Mouse (Mus musculus): ENCODE measurements around the gene Dnmt3a. TPM values are rescaled to one million over a fixed set of nuclear protein-coding genes. Genes with fewer than 3 reads are reported as not detected.

The Dnmt3a gene
- total RNA-seq, 2 experiments from 2014 or later, result 80.5 to 83.4 TPM

DNA sequence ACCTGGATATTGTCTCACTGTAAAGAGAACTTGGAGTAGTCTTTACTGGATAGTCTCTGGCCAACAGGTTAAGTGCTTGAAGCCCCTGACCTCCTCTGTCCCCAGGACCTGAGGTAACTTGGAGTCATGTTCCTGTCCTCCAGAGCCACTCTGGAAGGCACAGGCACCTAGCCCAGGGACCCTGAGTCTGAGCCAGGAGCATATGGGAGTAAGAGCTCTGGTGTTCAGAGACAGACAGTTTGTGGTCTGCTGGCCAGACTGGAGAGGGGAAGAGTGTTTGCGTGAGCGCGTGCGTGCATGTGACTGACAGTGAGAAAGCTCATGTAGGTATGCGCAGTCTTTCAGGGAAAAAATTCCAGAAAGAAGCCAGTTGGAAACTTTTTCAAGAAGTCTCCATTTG, 64.2 kb downstream of the Dnmt3a start:
- intact Hi-C loops (cut with DNase I), result no loop called here
- DNase-seq, result no peak

DNA sequence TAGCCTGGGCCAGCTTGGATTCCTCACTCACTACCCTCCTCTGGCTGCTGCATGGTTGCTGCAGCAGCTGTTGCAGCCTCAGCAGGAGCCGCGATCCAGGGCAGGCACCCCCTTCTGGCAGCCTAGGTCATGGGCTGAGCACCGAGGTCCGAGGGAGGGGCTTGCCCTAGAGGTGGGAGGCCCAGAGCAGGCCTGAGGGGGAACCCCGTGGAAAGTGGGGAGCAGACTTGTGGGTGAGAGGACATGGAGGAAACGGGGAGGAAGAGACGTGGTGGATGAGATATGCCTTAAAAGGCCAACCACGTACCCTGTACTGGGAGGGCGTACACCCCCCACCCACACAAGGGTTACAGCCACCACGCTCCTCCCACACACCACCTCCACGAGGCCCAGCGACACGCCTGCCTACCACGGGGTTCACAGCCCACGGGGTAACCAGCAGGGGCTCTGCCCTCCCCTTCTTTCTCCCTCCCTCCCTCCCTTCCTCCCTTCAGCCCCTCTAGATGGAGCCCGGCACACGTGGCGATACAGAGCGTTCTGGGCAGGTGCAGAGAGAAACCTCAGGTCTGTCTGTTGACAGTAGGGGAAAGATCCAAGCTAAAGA, 65.2 kb downstream of the Dnmt3a start:
- DNase-seq, result no peak

DNA sequence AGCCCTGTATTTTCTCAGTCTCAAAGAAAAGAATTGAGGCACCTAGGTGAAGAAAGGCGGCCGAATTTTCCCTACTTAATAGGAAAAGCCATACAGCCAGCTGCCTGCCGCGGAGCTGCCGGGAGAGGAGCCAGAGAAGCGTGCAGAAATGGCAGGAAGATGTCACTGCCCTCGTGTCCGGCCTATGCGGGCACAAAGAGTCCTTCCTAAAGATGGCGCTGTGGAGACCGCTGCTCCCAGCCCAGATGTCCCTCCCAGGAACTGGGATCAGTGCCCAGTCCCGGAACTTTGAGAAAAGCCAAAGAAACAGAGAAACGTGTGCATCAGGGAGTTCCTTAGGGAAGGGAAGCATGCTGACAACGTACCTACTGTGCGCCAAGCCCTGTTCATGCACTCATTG, 65.8 kb downstream of the Dnmt3a start:
- peak; percentile 67 to 81 for DNase-seq
- intact Hi-C loops (cut with DNase I), result no loop called here

More for the DNA sequence above, 65.2 kb downstream of the Dnmt3a start:
- intact Hi-C loops (cut with DNase I), result no loop called here

DNA sequence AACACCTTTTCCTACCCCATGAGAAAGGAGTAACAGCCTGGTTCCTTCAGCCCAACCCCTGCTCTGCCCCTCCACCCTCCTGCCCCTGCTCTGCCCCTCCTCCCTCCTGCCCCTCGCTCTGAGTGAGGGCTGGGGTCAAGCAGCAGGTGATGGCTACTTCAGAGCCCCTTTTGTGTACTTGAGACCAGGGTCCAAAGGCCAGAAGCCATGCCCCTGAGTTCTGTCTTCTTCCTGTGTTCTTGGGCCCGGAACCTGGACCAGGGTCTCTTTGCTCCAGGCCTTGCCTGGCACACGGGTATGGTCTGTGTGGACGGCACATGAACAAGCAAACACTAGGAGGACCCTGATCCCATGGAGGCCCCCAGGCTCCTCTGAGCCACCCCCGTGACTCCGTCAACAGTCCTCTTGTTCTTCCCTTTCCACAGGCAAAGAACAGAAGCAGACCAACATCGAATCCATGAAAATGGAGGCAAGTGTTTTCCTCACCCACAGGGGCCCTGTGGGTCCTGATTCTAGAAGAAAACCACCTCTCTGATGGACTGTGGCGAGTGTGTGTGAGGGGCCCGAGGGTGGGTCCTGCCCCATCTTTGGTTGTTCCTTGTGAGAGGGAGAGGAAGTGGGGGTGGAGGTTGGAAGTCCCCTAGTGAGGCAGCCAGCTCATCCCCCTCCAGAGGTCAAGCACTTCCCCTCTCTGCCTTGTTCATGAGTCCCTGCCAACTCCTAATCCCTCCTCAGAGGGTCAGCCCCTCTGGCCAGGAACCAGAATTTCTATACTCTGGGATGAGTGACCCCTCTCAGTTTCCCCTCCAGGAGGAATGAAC, 66.8 kb downstream of the Dnmt3a start:
- intact Hi-C loops (cut with DNase I), result no loop called here
- DNase-seq, result no peak

DNA sequence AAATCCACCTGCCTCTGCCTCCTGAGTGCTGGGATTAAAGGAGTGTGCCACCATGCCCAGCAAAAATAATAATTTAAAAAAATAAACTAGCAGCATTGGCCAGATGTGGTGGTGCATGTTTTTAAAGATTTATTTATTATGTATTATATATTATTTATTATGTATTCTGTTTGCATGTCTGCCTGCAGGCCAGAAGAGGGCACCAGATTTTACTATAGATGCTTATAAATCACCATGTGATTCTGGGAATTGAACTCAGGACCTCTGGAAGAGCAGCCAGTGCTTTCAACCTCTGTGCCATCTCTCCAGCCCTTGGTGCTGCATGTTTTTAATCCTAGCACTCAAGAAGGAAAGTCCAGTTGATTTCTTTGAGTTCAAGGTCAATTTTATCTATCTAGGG, 69.7 kb downstream of the Dnmt3a start:
- no peak for DNase-seq
- intact Hi-C loops (cut with DNase I), result no loop called here

DNA sequence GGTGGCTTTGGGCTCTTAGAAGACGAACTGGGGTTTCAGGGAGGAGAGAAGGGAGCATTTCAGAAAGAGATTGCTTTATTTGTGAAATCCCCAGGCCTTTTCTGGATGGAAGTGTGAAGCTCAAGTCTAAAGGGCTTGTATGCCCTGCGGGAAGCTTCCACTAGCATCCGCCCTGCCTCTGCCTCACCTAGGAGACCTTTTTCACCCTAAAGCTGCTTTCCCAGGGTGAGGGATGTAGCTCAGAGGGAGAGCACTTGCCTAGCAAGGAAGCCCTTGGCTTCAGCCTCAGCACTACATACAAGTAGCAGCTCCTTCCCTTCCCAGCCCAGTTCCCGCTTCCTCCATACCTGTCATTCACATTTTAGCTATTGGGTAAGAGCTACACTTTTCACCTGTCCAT, 71.6 kb downstream of the Dnmt3a start:
- intact Hi-C loops (cut with DNase I), result no loop called here
- DNase-seq, result no peak

DNA sequence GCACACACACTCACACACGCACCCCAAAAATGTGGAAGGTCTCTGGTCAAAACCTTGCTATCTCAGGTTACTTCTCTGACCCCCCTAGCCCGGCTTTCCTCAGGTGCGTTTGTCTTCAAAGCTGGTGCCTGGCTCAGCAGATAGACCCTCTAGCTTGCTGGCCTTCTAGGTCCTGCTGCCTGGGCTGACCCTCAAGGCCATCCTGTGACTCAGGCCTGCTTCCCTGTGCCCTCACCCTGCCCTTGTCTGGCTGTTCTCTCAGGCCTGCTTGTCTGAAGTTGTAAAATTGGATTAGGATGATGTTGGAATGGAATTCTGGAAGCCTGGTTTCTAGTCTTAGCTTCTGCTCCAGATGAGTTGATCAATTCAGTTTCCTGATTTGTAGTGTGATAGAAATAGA, 75.7 kb downstream of the Dnmt3a start:
- intact Hi-C loops (cut with DNase I), result no loop called here
- DNase-seq, result no peak

DNA sequence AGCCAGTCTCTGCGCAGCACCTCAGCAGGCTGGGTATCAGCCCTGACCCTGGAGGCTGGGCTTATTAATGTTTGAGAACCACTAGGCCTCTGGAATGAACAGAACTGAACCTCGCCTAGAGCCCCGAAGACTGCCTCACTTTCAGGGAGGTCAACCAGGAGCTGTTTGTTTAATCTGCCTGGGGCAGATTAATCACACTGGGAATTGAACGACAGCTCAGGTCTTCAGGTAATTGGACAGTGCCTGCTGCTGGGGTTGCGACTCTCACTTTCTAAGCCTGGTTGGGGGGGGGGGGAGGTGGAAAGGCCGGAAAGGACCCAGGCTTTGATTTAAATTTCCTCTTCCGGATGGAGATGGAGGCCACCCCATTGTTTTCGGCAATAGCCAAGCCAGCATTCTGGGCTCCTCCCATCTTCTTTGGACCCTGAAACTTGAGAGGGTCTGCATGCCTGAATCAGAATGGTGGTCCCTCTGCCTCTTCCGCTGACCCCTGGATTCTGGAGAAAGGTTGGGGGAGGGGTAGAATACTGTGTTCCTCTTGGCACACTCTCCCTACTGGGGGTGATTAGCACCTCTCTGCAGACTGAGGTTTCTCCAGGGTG, 79.2 kb downstream of the Dnmt3a start:
- intact Hi-C loops (cut with DNase I), result no loop called here
- no peak for DNase-seq

DNA sequence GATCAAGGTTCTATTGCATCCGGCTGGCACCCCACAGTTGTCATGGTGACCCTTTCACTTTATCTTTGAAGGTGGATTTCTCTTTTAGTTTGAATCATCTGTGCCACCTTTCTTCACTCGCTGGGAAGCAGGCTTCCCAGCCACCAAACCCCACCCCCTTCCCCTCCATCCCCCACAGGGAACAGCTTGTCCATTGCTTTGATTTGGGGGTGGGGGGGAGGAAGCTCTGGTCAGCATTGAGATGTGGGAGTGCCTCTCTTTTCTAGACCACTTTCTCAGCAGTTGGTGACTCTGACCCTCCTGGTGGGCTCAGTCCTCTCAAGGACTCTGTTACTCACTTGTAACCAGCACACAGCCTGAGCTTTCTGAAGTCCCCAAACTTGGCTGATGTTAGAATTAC, 80.8 kb downstream of the Dnmt3a start:
- intact Hi-C loops (cut with DNase I), result no loop called here
- no peak for DNase-seq

DNA sequence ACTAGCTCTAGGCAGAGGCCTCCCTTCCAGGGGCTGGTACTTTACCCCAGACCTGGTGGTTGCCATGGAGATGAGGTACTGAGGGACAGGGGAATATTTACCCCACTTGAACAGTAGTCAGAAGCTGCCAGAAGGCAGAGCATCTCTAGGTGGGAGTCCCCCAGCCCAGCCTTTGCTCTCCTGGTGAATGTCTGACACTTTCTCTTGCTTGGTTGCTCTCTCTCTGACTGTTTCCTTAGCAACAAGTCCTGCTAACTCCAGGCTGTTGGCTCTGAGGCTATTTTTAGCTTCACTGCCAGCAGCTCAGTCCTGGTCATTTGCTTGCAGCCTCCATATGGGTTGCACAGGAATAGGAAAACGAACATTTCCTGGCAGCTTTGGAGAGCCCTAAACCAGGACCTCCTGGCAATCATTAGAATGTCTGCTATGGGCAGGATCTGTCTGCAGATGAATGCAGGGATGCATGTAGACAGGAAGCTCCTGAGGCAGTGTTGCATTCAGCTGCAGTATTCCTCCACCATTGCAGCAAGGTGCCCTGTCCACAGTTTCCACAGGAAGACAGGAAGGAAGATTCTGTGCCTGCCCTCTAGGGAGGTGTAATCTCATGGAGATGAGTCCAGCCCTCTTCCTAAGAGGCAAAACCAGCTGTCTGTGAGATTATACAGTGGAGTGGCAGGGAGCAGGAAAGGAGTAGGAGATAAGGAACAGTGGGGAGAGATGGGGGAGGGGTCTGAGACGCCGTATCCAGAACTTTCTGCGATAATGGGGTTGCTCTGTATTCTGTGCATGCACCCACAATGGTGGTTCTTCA, 81.9 kb downstream of the Dnmt3a start:
- intact Hi-C loops (cut with DNase I), result no loop called here
- no peak for DNase-seq

DNA sequence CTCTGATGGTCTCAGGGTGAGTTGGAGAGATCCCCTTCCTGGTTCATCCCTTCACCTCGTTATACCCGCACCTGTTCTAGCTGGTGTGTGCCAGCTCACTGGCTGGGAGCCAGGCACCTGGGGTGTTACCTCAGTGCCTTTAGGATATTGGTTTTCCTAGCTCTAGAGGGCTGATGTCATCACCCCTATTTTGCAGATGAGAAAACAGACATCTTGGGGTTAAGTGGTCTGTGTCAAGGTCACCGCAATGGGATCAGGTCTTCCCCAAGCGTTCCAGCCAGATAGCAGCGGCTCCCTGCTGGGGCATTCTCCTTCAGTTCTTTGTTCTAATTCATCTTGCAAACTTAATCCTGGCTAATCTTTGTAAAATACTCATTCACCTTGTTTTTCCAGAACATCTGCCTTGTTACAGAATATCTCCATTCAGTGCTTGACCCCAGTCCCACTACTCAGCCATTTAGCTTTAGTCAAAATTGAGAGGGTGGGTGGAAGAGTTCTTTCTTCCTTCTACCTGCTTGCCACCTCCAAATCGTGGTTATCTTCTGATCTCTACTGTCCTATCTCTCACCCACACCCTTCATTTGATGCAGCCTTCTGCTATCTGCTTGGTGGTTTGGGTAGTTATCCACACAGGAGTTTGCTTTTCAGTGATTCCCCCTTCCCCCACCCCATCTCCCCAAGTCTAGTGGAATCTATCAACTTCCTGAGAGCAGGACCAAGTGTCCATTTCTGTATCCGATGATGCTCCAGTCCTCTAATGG, 84.2 kb downstream of the Dnmt3a start:
- no peak for DNase-seq
- intact Hi-C loops (cut with DNase I), result no loop called here

DNA sequence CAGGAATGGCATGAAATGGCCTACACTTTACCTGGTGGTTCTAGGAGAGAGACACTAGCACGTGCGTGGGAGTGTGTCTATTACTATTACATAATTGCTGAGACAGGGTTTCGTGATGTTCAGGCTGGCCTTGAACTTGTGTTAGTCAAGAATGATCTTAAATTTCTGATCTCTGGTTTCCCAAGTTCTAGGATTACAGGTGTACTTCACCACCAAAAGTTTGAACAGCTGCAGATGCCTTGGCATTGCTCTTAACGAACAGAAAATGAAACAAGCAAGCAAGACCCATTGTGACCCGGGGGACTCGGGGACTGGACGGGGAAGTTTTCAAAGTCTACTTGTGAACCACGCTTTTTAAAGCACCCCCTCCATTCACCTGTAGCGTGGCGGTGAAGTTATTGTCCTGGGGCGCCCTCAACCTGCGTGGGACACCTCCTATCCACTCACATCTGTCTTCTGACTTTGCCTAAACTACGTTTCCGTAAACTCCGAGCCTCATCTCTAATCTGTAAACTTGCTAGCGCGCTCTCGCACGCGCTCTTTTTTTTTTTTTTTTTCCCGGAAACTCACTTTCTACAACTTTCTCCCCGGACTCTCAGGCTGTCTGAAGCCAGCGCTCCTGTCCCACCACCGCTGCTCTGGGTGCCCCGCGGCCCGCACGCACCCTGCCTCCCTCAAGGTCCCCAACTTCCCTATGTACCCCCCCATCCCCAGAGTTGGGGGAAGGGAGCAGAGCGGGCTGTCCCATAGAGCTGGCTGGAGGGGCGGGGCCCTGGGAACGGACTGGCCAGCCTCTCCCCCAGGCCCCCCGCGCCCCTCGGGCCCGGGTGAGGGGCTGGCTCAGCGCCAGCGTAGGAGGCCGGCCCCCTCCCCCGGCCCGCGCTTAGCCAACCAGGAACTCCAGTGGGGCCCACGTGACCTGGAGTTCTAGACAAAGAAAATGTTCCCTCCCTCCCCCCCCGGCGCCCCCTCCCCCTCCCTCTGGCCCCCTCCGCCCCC, 85.2 kb downstream of the Dnmt3a start:
- no peak for DNase-seq
- intact Hi-C loops (cut with DNase I), result no loop called here

DNA sequence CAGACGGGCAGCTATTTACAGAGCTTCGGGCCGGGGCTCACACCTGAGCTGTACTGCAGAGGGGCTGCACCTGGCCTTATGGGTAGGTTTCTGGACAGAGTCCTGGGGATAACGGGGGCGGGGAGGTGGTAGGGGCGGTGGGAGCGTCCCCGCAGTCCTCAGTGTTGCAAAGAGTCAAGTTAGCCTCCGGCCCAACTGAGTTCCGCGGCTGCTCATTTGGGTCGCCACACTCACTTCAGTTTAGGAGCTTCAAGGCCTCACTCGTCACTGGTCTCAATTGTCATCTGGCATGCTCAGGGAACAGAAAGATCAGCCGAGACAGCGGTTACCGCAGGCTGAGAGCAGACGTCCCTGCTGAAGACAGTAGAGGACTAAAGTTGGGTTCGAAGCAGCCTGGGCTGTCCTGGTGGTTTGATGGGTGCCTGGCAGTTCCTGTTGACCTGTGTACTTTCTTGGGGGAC, 86.0 kb downstream of the Dnmt3a start:
- intact Hi-C loops (cut with DNase I), result no loop called here
- no peak for DNase-seq

DNA sequence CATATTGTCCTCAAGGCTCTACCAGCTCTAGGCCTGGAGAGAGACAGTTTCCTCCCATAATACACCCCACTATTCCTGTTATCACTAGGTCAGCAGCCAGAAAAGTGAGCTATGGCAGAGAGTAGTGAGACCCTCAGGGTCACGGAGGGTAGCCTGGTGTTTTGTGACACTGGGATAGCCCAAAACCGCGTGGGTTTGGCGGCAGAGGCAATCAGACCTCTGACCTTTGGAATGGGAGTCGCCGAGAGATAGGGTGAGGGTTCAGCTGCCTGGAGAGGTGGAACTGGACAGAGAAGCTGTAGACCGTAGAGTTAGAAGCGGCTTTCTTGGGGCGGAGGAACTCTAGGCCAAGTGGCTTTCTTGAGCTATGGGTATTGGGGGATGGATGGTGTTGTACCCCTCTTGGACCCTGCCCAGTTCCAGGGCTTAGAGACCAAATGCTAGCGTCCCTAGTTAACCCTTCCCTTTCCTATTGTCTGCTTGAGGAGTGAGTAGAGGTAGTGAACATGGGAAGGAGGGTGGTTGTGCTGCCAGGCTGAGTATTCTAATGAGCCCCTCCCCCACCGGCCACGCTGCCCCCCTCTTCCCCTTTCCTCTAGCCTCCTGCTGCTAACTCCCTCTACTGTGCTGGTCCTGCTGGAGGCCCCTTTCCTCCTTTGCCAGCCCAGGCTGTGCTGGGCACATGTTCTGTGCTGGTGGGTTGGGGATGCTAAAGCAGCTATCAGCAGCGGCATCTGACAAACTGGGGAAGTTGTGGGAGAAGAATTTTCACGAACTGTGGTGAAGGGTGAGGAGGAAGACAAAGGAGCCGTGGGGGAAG, 86.6 kb downstream of the Dnmt3a start:
- intact Hi-C loops (cut with DNase I), result no loop called here
- no peak for DNase-seq

DNA sequence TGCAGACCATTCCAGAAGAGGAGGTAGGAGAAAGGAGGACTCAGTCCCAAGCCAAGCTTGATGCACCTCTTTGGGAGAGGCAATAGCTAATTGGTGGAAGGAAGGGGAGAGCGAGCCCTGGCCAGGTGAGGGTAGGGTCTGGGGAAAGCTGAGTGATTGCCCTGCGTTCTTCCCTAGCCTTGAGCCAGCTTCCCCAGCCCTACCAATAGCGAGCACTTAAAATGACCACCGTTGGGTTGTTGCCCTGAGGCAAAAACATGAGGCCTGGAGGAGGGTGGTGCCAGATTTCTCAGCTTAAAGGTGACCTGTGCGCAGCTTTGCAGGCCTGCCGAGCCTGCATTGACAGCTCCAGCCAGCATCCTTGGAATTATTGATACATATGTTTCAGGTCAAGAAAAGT, 87.5 kb downstream of the Dnmt3a start:
- no peak for DNase-seq

DNA sequence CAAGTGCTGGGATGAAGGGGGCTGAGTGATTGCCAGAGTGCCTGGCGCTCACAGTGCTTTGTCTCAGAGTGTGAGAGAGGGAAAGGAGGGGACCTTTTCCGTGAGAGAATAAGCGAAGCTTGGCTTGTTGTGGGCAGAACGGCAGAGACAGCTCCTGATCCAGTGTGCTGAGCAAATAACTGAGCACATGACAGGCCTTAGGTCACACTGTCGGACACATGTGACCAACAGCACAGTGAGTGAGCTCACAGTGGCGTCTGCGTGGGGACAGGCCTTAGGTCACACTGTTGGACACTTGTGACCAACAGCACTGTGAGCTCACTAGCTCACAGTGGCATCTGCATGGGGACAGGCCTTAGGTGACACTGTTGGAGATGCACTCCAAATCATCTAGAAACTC, 88.7 kb downstream of the Dnmt3a start:
- no peak for DNase-seq
- intact Hi-C loops (cut with DNase I), result no loop called here

More for the DNA sequence above, 87.5 kb downstream of the Dnmt3a start:
- intact Hi-C loops (cut with DNase I), result no loop called here

DNA sequence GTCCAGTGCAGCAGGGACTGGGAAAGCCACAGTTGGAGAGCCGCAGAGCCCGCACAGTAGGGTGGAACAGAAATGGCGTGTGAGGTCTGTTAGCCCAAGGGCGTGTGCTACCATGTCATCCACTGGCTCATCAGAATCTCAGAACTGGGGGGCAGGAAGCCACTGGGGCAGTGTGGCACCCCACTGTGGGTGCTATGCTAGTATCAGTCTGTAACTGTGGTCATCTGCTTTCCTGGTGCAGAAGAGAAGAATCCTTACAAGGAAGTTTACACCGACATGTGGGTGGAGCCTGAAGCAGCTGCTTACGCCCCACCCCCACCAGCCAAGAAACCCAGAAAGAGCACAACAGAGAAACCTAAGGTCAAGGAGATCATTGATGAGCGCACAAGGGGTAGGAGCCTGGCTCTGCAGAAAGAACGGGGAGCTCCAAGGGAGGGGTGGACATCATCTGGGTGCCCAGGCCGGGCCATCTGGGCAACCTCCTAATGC, 91.3 kb downstream of the Dnmt3a start:
- intact Hi-C loops (cut with DNase I), result no loop called here
- DNase-seq, result no peak

DNA sequence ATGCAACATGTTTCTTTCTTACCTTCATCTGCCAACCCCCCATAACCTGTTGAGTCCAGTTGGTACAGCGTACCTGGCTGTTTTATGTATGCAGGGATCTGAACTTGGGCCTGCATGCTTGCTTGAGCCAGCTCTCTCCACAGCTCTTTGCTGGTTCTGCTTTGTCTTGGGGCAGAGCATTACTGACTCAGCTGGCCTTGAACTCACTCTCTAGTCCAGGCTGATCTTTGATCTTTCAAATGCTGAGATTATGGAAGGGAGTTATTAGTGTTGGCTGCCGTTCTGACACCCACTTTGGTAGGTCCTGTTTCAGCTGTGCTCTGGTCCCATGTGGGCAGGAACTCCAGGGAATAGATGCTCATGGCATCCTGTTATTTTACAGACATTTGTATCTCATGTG, 93.0 kb downstream of the Dnmt3a start:
- intact Hi-C loops (cut with DNase I), result no loop called here
- no peak for DNase-seq
